Mouse (Mus musculus) heart, postnatal 10 days (tissue): Measurements from ENCODE around the gene Arhgap23. TPM values are rescaled to one million over a fixed set of nuclear protein-coding genes. Genes with fewer than 3 reads are reported as not detected.

Source experiments
- DNase-seq, 2 experiments: peaks; one replicate each; pipeline ENCODE4 v3.0.0; 2021
- intact Hi-C: fragments of 180-260 bp; cut with DNase I; formaldehyde crosslinking; loops from one replicate; pipeline ENCODE4 v1.15.1; 2025
- total RNA-seq, 2 experiments: library from RNA; stranded (reverse); gene quantifications; 2 replicates each; pipeline ENCODE4 v1.2.3; 2021

Gene Arhgap23
- total RNA-seq, 2 experiments from 2014 or later: 34.4 to 34.7 TPM

DNA sequence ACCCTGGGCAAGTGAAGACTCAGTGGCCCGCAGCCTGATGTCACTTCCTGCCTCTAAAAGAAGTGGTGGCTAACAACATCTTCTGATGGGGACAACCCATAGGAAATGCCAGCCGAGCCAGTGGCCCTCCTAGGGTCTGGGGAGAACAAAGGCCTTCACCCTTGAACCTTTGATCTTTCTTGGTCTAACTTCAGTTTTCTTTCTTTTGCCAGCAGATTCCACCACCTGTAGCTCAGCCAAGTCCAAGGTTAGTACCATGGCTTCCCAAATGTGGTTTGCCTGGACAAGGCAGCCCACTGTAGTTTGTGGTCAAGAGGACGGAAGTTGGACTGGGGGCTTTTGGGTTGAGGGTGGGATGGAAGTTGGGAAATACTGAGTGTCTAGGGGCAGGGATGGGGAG is 77.5 kb downstream of the Arhgap23 start:
- no peak for DNase-seq
- intact Hi-C loops: no loop called here

DNA sequence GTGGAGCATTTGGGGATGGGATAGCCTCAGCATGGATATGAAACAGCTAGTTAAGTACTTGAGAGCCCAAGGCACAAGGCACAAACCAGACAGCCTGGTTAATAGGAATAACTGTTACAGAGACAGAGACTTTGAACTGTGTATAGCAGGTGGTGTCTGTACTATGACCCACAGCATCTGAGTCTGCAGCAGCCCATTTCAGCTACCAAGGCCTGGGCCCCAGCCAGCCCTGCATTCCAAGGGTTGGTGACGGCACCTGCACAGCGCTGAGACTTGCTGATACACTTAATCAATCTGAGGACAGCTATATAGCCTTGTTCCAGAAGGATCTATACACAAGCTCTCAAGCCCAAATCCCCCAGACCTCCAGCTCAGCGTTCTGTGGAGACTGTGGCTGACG is 82.2 kb downstream of the Arhgap23 start:
- intact Hi-C loops: no loop called here
- DNase-seq: no peak

DNA sequence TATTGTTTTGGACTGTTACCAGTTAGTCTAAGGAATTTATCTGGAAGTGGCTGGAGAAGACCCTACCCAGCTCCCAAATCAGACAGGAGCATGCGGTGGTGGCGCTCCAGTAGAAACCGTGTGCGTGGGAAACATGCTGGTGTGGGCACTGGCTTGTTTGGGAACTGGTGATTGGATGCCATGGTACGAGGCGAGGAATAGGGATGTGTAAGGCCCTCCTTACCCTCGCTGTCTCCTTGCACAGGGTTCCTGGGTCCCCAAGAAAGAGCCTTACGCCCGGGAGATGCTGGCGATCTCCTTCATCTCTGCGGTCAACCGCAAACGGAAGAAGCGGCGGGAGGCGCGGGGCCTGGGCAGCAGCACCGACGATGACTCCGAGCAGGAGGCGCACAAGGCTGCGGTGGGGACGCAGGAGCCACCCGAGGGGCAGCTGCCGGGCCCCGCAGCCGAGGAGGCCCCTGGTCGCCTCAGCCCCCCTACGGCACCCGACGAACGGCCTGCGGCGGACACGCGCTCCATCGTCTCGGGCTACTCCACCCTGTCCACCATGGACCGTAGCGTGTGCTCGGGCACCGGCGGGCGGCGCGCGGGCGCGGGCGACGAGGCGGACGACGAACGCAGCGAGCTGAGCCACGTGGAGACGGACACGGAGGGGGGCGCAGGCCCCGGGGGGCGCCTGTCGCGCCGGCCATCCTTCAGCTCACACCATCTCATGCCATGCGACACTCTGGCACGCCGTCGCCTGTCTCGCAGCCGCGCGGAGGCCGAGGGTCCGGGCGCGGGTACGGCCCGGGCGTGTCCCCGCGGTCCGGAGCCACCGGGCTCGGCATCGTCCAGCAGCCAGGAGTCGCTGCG is 84.8 kb downstream of the Arhgap23 start, which contains the start of gene 4933428G20Rik:
Gene 4933428G20Rik (minus strand): TSS at position 476 of the 855 bp plus-strand sequence.
- intact Hi-C loops: no loop called here
- no peak for DNase-seq

DNA sequence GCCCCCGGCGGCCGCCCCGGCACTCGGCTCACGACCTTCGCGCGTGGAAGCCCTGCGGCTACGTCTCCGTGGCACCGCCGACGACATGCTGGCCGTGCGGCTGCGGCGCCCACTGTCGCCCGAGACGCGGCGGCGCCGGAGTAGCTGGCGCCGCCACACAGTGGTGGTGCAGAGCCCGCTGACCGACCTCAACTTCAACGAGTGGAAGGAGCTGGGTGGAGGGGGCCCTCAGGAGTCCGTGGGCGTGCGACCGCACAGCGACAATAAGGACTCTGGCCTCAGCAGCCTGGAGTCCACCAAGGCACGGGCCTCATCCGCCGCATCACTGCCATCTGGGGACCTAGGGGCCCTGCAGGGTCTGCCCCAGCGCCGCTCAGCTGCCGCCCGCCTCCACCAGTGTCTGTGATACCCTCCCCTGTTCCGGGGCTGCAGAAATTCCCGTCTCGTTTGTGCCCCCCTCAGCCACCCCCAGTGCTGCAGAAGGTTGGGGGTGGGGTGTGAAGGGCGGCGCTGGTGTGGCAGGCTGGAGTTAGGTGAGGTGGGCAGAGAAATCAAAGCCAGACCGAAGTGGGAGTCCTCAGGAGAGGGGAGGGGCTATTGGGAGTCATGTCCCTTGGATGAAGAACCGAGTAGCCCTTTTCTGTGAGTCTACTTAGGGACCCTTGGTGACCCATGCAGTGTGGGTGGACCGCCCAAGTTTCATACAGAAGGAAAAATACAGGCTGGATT is 85.6 kb downstream of the Arhgap23 start:
- no peak for DNase-seq
- intact Hi-C loops: no loop called here

DNA sequence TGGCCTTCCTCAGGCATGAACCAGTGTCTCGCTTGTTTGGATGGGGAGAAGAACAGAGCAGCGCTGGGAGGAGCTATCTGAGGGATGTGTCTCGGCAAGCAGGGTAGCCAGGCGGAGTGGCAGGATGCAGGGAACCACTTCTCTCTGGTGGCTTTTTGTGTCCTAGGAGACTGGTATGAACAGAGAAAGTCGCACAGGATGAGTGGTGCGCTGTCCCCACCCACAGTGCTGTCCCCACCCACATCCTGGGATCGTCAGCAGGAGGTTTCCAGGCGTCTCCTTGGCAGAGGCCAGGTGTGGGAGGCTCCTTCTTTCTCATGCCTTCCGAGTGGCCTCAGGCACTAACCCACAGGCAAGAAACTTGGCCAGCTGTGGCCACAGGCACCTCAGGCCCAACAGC is 87.0 kb downstream of the Arhgap23 start:
- intact Hi-C loops: no loop called here
- DNase-seq: no peak

DNA sequence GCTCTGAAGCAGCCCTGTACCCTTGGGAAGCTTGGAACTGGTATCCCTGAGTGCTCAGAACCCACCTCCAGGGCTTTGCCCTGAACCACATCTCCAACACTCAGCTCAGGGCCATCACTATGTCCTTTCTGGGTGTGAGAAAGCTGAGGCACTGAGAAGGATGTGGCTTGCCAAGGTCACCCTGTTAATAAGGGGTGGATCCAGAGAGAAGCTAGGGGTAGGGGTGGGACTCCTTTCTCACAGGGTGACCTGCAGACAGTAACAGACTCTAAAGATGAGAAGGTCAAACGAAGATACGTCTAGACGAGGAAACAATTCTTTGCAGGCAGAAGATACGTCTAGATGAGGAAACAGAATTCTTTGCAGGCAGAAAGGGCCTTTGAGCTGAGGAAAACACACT is 87.5 kb downstream of the Arhgap23 start:
- no peak for DNase-seq
- intact Hi-C loops: no loop called here

DNA sequence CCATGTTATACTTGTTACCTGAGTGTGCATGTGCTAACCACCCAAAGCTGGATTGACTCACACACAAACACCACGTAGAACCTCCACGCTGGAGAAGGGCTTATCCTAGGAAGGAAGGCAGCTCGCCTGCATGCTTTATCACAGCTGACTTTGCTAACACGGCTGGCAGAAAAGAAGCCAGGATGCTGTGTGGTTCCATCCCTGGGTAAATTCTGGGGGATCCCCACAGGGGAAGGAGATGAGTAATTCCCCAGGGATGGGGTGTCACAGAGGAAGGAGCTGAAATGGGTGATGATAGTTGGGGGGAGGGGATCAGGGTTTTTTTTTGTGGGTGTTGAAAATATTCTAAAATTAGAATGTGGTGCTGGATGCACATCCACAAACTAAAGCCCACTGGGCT is 90.5 kb downstream of the Arhgap23 start:
- intact Hi-C loops: no loop called here

DNA sequence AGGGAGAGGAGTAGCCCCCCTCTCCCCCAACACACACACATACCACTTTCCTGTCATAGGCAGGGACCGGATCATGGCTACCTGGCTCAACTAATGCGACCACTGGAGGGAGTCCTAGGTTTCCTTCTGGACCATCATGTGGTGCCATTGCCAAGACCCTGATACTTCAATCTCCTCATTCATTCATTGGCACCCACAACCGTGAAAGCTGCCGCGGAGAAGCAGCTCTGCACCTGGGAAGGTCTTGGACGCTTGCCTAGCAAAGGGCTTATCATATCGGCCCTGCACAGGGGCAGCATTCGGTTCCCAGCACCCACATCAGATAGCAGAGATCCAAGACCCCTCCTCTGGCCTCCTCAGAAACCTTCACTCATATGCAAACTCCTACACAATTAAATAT is 91.0 kb downstream of the Arhgap23 start:
- intact Hi-C loops: no loop called here
- DNase-seq: no peak

More for the DNA sequence above, 90.5 kb downstream of the Arhgap23 start:
- no peak for DNase-seq

DNA sequence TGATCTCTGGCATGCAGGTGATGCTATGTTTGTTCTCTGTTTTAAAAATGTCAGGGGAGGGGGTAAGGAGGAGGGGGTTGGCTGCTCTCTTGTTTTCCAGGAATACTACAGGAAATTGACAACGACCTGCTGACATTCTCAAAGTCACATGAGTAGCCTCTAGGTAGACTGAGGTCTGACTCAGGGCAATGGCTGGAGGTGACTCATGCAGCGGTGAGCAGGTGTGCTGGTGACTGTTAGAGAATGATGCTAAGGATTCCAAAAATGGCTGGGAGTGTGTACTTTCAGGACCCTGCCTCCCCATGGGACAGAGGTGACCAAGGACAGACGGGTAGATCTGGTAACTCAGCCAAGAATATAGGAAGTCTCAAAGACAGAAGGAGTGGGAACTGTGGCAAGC is 92.9 kb downstream of the Arhgap23 start:
- no peak for DNase-seq
- intact Hi-C loops: no loop called here

DNA sequence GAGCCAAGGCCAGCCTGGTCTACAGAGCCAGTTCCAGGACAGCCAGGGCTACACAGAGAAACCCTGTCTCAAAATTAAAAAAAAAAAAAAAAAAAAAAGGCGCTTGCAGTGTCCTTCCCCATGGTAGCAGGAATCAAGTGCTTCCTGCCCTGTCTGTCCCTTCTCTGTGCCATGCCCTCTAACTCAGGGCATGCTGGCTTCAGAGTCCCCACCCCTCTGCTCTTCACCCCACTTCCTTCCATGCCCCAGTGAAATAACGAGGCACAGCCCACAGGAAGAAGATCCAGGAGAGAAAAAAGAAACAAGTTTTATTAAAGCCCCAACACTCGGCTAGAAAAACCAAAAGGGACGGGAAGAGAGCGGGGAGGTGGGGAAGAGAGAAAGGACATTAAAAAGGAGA is 93.7 kb downstream of the Arhgap23 start:
- no peak for DNase-seq
- intact Hi-C loops: no loop called here

DNA sequence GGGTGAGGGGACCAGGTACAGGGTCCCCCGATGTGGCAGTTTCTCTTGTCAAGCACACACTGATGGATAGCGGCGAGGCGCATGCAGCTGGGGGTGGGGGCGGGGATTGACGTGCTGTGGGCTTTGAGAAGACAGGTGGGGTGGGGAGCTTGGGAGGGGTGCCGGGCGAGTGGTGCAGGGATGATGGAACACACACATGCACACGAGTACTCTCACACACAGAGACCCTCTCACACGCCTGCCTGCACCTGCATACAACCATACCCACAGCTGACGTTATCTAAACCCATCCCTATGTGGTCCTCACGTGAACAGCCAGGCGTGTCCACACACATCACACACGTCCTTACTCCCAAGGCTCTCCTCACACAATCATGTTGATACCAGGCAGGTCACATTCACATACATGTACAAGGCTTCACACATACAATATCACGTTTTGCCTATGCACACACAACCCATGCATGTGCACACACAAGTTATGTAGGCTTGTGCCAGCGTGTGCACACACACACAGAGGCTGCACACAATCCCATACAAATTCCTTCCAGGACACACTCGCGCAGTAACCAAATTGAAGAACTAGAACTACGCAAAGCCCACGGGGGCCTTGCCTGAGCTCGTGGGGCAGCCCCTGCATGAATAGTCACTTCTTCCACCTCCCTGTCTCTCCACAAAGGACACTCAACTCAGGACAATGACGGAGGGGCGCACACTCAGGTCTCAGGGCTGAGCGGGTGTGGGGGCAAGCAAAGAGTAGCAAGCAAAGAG is 94.6 kb downstream of the Arhgap23 start:
- DNase-seq: no peak
- intact Hi-C loops: no loop called here

DNA sequence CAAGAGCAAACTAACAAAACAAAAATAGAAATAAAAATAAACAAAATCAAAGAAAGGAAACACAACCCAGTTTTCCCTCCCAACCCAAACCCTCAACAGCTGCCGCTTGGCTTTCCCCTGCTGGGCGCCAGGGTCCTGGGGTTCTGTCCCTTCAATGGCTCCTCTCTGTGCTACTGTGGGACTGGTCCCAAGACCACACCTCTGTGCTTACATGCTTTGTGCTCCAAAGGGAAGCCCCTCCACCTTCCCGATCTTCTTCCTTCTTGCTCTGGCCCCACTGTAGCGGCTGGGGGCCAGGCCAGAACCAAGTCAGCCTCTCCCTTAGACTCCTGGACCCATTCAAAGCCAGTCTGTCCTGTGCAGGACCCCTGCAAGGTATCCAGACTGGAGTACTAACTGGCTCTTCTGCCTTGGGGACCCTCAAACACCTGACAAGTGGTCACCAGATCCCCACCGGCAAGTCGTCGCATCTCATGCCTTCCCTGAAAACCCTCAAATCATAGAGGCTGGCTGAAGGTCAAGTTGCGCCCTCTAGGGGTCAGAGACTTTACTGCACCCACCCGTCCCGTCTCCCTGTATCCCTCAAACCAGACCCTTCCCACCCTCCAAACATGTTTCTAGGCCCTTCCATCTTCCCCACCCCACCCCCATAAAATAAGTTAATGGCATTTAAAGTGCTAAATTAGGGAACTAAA is 95.8 kb downstream of the Arhgap23 start:
- DNase-seq: peak; percentile 76 to 86
- intact Hi-C loops: no loop called here

DNA sequence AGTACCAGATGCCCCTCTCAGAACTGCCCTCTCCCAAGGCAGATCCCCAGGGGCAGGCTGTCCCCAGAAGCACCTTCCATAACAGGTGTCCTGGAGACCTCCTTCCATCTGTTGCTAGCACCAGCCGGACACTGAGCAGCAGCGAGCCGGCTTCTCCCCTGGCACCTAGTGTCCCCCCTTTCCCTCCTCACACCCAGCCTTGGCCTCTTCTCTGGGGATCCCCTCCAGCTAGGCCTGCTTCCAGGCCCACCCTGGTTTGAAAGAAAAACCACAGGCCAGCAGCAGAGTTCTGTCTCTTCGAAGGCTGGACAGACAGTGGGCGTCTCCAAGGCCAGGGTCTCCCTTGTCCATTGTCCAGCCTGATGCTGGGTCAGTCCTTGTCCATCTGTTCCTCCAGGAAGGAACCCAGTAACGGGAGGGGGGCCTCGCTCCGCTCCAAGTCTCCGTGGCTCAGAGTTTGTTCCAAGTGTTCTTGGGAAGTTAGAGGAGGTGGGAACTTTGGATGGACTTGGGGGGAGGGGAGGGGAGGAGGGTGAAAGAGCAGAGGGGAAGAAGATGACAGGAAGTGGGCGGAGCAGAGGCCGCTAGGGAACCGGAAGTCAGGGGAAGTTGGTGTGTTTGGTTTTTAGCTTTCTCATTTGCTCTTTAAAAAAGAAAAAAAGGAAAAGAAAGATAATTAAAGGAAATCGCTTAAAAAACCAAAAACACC is 96.5 kb downstream of the Arhgap23 start:
- intact Hi-C loops: no loop called here
- DNase-seq: peak; percentile 66 to 75

DNA sequence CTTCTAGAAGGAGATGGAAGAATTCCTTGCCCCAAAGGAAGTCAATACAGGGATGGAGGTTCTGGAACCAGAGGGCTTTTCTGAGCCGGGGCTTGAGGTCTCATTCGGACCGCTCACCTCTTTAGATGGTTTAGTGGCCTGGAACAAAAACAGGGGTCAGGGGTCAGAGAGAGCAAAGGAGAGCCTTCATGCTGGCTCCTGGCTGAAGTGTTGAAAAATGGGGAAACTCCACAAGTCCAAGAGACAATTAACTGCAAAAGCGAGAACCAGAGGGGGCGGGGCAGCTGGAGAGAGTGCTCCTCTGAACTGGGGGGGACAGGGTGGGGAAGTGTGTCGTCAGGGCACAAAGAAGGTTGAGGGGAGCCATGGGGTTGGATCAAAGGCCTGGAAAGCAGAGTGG is 97.2 kb downstream of the Arhgap23 start:
- DNase-seq: no peak
- intact Hi-C loops: no loop called here

DNA sequence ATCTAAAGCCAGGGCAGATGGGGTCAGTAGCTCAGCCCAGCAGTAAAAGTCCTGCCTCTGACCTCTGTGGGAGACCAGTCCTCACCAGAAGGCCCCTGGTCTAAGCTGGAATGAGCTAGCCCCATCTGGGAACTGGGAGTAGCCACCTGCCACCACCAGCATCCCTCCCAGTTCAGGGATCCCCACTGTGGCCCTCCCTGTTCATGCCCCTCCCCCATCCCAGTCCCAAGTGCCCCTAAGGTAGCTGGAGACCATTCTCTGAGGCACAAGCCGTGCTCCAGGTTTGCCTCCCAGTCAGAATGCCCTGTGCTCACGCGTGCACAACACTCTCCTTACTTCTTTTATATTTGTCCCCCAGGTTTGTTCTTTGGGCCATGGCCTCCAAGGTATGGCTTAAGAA is 97.7 kb downstream of the Arhgap23 start:
- intact Hi-C loops: no loop called here

DNA sequence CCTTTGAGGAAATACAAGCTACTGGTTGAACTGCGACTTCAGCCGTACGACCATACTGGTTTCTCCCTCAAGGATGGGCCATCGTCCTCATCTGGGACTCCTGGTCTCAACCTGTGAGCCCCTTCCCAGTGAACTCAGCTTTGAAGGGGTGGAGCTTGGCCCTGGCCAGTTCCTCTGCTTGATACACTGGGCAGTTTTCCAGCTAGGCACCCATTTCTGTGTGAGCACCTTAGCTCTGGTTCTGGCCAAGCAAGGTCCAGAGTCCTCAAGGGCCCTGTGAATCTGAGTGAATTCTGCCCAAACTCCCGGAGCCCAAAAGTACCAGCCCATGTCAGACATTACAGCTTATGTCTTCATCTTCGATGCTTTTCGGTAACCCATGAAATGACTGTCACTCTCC is 105.2 kb downstream of the Arhgap23 start:
- intact Hi-C loops: no loop called here
- no peak for DNase-seq

More for the DNA sequence above, 97.7 kb downstream of the Arhgap23 start:
- DNase-seq: no peak

DNA sequence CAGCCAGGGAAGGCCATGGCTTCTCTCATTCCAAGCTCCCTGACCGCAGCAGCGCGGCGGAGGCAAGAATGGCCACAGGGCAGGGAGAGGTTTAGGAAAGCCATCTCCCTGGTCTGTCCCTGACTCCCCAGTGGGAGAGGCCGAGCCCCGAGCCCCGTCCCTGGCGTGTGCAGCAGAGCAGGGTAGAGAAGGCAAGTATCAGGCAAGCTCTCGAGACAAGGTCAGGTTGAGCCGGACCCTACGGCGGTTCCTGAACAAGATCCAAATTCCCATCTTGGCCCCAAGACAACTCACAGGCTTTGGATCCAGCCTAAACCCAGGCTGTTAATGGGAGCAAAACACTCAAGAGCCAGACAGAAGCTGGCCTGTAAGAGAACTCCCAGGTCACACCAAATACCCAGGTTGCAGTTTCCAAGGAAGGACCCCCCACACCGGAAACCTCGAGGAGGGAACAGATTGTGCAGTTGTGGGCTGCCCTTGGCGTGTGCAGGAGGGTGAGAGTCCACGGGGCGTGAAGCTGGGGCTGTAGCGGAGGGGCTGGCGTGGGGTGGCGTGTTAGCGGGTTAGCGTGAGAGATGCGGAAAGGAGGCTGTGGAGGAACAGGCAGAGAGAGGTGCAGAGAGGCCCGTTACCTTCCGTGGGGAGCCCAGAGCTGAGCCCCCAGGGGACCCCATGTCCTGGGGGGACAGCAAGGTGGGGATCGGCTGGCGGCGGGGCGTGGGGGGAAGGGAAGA is 106.6 kb downstream of the Arhgap23 start:
- no peak for DNase-seq
- intact Hi-C loops: no loop called here

DNA sequence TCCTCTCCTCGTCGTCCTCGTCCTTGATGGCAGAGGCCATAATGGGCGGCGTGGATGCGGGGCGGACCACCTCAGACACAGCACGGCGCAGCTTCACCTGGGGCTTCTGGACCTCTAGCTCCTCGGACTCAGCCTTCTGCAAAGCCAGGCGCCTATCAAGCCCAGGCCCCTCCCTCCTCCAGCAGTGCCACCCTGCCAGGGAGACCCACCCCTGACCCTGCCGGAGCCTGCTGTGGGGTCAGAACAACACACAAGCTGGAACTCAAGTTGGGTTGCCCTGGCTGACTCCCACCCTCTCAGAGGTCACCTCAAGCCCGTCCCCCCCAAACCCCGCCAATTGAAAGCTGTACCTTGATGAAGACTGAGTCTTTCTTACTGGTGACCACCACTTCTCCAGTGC is 107.8 kb downstream of the Arhgap23 start:
- intact Hi-C loops: no loop called here
- DNase-seq: no peak

DNA sequence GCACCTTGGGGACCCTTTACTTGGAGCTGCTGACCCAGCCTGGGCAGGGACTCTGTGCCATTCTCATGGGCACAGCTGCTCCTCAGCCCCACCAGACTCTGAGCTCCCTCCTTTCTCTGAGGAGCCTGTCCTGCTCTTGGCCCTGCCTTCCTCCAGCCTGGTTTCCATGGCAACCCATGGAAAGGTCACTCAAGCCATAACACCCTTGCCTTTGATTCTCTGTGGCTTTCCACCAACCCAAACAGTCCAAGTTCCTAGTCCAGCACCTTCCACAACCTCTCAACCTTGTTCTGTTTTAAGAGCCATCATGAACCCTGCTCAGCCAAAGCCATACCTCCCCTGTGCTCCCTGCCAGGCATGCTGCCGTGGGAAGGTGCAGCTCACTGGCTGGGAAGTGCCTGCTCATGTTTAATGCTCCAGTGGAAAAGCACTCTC is 108.5 kb downstream of the Arhgap23 start:
- peak in 1 of 2 experiments; percentile 36 for DNase-seq
- intact Hi-C loops: no loop called here
